Mouse (Mus musculus) retina, postnatal 7 days (tissue): Measurements from ENCODE around the gene Nipsnap2.
"Not testable (repeated sequence)": the region's sequence is repeated elsewhere in the genome, so short reads cannot be mapped to it uniquely, and the experiment has no call there.

ENCODE experiments used
- DNase-seq: peaks from one replicate; pipeline ENCODE4 v3.0.0-alpha.2; 2012; ENCODE audit warnings: low read depth, low spot score

Gene Nipsnap2

GRCm38 (mm10) chr5:129761865-129762540 lies 37.1 kb downstream of the Nipsnap2 start:
- peak; percentile 9 for DNase-seq

GRCm38 (mm10) chr5:129770443-129771355 lies 45.8 kb downstream of the Nipsnap2 start:
- no peak for DNase-seq

GRCm38 (mm10) chr5:129772433-129772832 lies 47.6 kb downstream of the Nipsnap2 start:
- no peak for DNase-seq

- not testable (repeated sequence) for DNase-seq
These were observed 48.5 kb downstream of the Nipsnap2 start for GRCm38 (mm10) chr5:129773330-129773729.

GRCm38 (mm10) chr5:129774661-129775060 lies 49.8 kb downstream of the Nipsnap2 start:
- DNase-seq = no peak

- DNase-seq = no peak
These were observed 53.6 kb downstream of the Nipsnap2 start for GRCm38 (mm10) chr5:129778348-129778995.

DNA sequence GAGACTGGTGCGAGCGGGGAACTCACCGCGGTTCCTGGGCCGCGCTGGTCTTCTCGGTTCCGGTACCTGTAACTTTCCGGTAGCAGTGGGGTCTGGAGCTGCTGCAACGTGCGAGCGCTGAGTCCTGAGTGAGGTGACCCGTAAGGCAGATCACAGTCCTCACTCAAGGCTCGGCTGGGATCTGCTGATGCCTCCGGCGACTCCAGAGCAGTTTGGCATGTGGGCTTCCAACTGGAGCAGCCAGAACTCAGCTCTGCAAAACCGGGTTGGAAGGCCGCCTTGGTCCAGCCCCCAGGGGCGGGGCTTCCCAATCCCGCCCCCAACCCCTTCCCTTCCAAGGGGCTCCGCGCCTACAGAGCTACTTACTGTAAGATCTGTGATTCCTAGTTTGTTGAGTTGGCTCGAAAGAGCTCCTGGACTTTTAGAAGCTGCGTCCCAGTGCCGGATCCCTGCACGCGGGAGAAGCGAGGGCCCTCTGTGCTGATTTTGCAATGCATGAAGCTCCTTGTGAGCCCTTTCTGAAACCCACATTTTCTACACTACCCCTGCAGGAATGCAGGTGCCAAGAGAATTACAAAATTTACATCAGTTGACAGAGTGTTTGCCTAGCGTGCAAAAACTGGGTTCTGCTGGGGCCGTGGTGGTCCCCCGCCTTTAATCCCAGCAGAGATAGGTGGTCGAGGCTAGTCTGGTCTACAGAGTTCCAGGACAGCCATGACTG lies 54.3 kb downstream of the Nipsnap2 start:
- peak; percentile 40 for DNase-seq

DNA sequence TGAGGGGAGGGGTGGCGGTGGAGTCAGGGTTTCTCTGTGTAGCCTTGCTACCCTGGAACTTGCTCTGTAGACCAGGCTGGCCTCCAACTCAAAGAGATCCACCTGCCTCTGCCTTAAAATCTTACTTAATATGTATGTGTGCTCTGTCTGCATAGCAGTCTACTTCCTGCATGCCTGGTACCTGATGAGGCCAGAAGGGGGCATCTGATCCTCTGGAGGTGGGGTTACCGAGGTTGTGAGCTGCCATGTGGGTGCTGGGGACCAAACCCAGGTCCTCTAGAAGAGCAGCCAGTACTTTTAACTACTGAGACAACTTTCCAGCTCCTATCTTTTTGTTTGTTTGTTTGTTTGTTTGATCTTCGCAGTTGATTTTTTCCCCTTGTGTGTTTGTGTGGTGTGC lies 55.3 kb downstream of the Nipsnap2 start:
- no peak for DNase-seq

GRCm38 (mm10) chr5:129782211-129782610 lies 57.3 kb downstream of the Nipsnap2 start:
- DNase-seq = no peak

DNA sequence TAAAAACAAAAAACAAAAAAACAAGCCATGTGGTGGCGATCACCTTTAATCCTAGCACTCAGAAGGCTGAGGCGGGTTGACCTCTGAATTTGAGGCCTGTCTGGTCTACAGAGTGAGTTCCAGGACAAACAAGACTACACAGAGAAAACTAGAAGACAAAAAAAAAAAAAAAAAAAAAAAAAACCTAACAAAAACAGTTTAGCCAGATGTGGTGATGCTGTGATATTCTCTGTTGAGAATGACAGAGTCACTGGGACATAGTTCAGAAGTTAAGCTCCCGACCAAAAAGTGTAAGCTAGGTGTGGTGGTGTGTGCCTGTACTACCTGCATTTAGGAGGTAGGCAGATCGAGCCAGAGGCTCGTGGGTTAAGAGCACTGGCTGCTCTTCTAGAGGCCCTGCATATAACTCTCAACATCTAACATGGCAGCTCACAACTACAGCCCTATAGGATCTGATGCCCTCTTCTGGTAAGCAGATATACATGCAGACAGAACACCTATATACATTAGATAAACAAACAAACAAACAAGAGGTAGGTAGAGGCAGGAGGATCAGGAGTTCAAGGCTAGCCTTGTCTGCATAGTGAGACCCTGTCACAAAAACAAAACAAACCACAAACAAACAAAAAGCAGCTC lies 60.5 kb downstream of the Nipsnap2 start:
- DNase-seq = no peak

DNA sequence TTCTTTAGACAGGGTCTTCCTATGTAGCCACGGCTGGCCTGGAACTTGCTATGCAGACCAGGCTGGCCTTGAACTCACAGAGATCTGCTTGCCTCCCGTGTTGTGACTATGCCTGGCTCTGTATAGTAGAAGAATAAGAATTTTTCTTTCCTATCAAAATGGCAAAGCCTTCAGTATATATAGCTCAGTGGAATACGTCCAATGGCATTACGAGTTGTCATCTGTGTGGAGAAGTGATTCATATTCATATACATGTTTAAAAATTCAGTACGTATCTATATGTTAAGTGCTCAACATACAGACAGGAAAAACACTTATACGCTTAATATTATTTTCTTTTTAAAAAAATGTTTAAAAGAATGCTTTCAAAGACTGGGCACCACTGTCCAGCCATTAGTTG lies 61.3 kb downstream of the Nipsnap2 start:
- DNase-seq = no peak

DNA sequence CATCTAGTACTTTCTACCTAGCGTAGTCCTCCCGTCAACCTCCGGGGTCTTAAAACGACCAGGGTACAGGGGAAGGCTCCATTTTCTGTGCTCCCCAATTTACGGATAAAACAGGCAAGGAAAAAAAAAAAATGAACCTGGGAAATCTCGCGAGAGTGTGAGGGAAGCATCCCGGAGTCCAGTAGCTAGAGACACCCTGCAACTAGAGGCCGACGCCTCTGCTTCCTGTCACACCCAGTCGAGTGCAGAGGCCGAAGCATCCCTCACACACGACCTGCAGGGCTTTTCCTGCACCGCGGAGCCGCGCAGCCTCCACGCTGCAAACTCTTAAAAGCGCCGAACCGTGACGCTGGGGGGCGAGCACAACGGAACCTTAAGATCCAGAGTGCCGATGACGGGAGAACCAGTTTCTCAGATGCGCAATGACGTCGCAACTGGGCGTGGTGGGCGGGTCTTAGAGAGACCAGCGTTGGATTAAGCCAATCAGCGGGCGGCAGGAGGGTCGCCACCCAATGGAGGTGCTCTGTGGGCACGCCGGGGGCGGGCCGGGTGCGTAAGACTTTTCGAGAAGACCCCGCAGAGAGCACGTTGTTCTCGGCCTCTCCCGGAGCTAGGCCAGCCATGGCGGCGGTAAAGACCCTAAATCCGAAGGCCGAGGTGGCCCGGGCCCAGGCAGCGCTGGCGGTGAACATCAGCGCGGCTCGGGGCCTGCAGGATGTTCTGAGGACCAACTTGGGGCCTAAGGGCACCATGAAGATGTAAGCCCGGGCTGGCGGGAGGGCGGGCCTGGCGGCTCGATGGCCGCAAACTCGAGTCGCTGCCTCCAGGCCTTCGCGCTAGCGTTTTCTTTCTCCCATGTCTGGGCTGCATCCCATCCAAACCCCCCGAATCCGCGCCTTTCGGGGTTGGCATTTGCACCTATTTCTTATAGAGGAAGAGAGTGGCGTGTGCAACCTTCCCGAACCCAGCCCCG lies 62.2 kb downstream of the Nipsnap2 start, which contains the start of gene Psph:
Gene Psph, minus strand, starts transcription at position 632 of the 973 bp plus-strand sequence.
- DNase-seq = peak; percentile 98

- DNase-seq = no peak
These were observed 63.1 kb downstream of the Nipsnap2 start for GRCm38 (mm10) chr5:129787818-129788593.

- not testable (repeated sequence) for DNase-seq
These were observed 65.7 kb downstream of the Nipsnap2 start for GRCm38 (mm10) chr5:129790591-129790990.
